Mouse (Mus musculus) hindbrain, embryonic 15.5 days (tissue): ENCODE measurements around the gene Ifnlr1. TPM values are rescaled to one million over a fixed set of nuclear protein-coding genes. Genes with fewer than 3 reads are reported as not detected.

Source experiments
- ATAC-seq: fragments of 200-750 bp; cut with Nextera tagmentation; 2 replicates; pipeline ENCODE4 v1.8.0; 2017; ENCODE audit warnings: low read depth, moderate number of reproducible peaks, moderate TSS enrichment; ENCODE audit not compliant: low FRiP score
- H3K27ac ChIP-seq: fragments of 300-500 bp; sonication (generic); replicated peaks from 2 replicates; pipeline ENCODE4 v1.5.1; 2015; ENCODE audit warnings: mild to moderate bottlenecking, inconsistent platforms
- H3K27me3 ChIP-seq: fragments of 300-500 bp; sonication (generic); 2 replicates; pipeline ENCODE4 v1.6.1; 2015; ENCODE audit warnings: control low read depth, inconsistent platforms
- H3K36me3 ChIP-seq: fragments of 300-500 bp; sonication (generic); 2 replicates; pipeline ENCODE4 v1.6.1; 2015; ENCODE audit warnings: control low read depth, inconsistent platforms
- H3K4me1 ChIP-seq: fragments of 300-500 bp; sonication (generic); replicated peaks from 2 replicates; pipeline ENCODE4 v1.6.1; 2015; ENCODE audit warnings: control low read depth, inconsistent platforms
- H3K4me2 ChIP-seq: fragments of 300-500 bp; sonication (generic); 2 replicates; pipeline ENCODE4 v1.6.1; 2015; ENCODE audit warnings: moderate library complexity, mild to moderate bottlenecking, inconsistent platforms
- H3K4me3 ChIP-seq: fragments of 300-500 bp; sonication (generic); 2 replicates; pipeline ENCODE4 v1.5.1; 2015; ENCODE audit warnings: mild to moderate bottlenecking, inconsistent platforms
- H3K9ac ChIP-seq: fragments of 300-500 bp; sonication (generic); 2 replicates; pipeline ENCODE4 v1.6.1; 2015; ENCODE audit warnings: inconsistent platforms
- H3K9me3 ChIP-seq: fragments of 300-500 bp; sonication (generic); 2 replicates; pipeline ENCODE4 v1.6.1; 2016; ENCODE audit warnings: control low read depth, inconsistent platforms
- WGBS: fragments of 180-500 bp; shearing (Covaris S2); methylation state at CpG from one replicate; pipeline ENCODE4 v1.1.7; 2015; 5-methylcytosine and 5-hydroxymethylcytosine counted together
- polyA plus RNA-seq: library from polyadenylated mRNA; unstranded; fragments of >200 nt; fragmentation: Nextera tagmentation; extraction: Ambion mirVana; gene quantifications from 2 replicates; pipeline ENCODE4 v1.2.1, GENCODE M21; 2015

Gene Ifnlr1
- polyA plus RNA-seq, 1 experiment from 2014 or later: 0.43 TPM

GRCm38 (mm10) chr4:135664656-135665055 lies 21.4 kb upstream of the Ifnlr1 start:
- WGBS: 75% methylated on average over 6 of the region's 6 CpGs
- no peak for ATAC-seq
- H3K9me3 ChIP-seq: no peaks in the 10 kb centered on the region
- H3K4me2 ChIP-seq: no peak overlapping the region
- H3K27me3 ChIP-seq: no peaks in the 10 kb centered on the region
- no peak overlapping the region for H3K9ac ChIP-seq
- no peak overlapping the region for H3K4me3 ChIP-seq
- no peak overlapping the region for H3K27ac ChIP-seq
- no peaks in the 10 kb centered on the region for H3K4me1 ChIP-seq
- H3K36me3 ChIP-seq: no peaks in the 10 kb centered on the region

- H3K4me2 ChIP-seq: no peak overlapping the region
- ATAC-seq: no peak
- no peak overlapping the region for H3K27ac ChIP-seq
- no peaks in the 10 kb centered on the region for H3K4me1 ChIP-seq
- H3K4me3 ChIP-seq: no peak overlapping the region
- no peaks in the 10 kb centered on the region for H3K9me3 ChIP-seq
- H3K9ac ChIP-seq: no peak overlapping the region
- no peaks in the 10 kb centered on the region for H3K36me3 ChIP-seq
- WGBS: 57% methylated on average over 17 of the region's 17 CpGs
- no peaks in the 10 kb centered on the region for H3K27me3 ChIP-seq
Measured at GRCm38 (mm10) chr4:135666192-135666975, 19.7 kb upstream of the Ifnlr1 start.

GRCm38 (mm10) chr4:135667266-135667844 lies 18.7 kb upstream of the Ifnlr1 start:
- WGBS: 12% methylated on average over 16 of the region's 16 CpGs
- no peak overlapping the region for H3K9ac ChIP-seq
- no peaks in the 10 kb centered on the region for H3K27me3 ChIP-seq
- no peak overlapping the region for H3K4me3 ChIP-seq
- no peak overlapping the region for H3K27ac ChIP-seq
- ATAC-seq: no peak
- H3K36me3 ChIP-seq: no peaks in the 10 kb centered on the region
- no peaks in the 10 kb centered on the region for H3K9me3 ChIP-seq
- H3K4me1 ChIP-seq: no peaks in the 10 kb centered on the region
- peak overlapping the region; percentile 44 for H3K4me2 ChIP-seq

- Histone ChIP-seq H3K9ac (no peak overlapping the region), H3K4me2 (no peak overlapping the region), H3K9me3 (no peaks in the 10 kb centered on the region), H3K4me3 (no peak overlapping the region), H3K36me3 (no peaks in the 10 kb centered on the region), H3K27me3 (no peaks in the 10 kb centered on the region), H3K27ac (no peak overlapping the region), H3K4me1 (no peaks in the 10 kb centered on the region)
- 69% methylated on average over 3 of the region's 3 CpGs for WGBS
- ATAC-seq: no peak
Measured at GRCm38 (mm10) chr4:135673507-135673906, 12.6 kb upstream of the Ifnlr1 start.

GRCm38 (mm10) chr4:135674993-135675392 lies 11.1 kb upstream of the Ifnlr1 start:
- H3K27ac ChIP-seq: no peak overlapping the region
- H3K4me2 ChIP-seq: no peak overlapping the region
- H3K9me3 ChIP-seq: no peaks in the 10 kb centered on the region
- H3K27me3 ChIP-seq: no peaks in the 10 kb centered on the region
- H3K4me1 ChIP-seq: no peaks in the 10 kb centered on the region
- H3K4me3 ChIP-seq: no peak overlapping the region
- no peaks in the 10 kb centered on the region for H3K36me3 ChIP-seq
- H3K9ac ChIP-seq: no peak overlapping the region
- WGBS: 65% methylated on average over 9 of the region's 9 CpGs
- ATAC-seq: no peak

GRCm38 (mm10) chr4:135676476-135676875 lies 9.6 kb upstream of the Ifnlr1 start:
- Histone ChIP-seq H3K4me2 (no peak overlapping the region), H3K27me3 (no peaks in the 10 kb centered on the region), H3K27ac (no peak overlapping the region), H3K4me3 (no peak overlapping the region), H3K9ac (no peak overlapping the region), H3K4me1 (no peaks in the 10 kb centered on the region), H3K36me3 (no peaks in the 10 kb centered on the region), H3K9me3 (no peaks in the 10 kb centered on the region)
- WGBS: 82% methylated on average over 5 of the region's 5 CpGs
- ATAC-seq: no peak

GRCm38 (mm10) chr4:135679316-135679715 lies 6.8 kb upstream of the Ifnlr1 start:
- H3K9ac ChIP-seq: no peak overlapping the region
- H3K36me3 ChIP-seq: no peaks in the 10 kb centered on the region
- no peaks in the 10 kb centered on the region for H3K4me1 ChIP-seq
- H3K4me2 ChIP-seq: no peak overlapping the region
- no peak overlapping the region for H3K27ac ChIP-seq
- H3K9me3 ChIP-seq: no peaks in the 10 kb centered on the region
- WGBS: 82% methylated on average over 4 of the region's 4 CpGs
- peaks cover 7% of the 10 kb centered on the region for H3K27me3 ChIP-seq
- no peak for ATAC-seq
- H3K4me3 ChIP-seq: no peak overlapping the region

- no peak overlapping the region for H3K4me2 ChIP-seq
- no peak overlapping the region for H3K4me3 ChIP-seq
- no peak for ATAC-seq
- H3K9ac ChIP-seq: no peak overlapping the region
- H3K36me3 ChIP-seq: no peaks in the 10 kb centered on the region
- WGBS: 74% methylated on average over 5 of the region's 5 CpGs
- no peaks in the 10 kb centered on the region for H3K9me3 ChIP-seq
- peaks cover 12% of the 10 kb centered on the region for H3K4me1 ChIP-seq
- H3K27ac ChIP-seq: no peak overlapping the region
- H3K27me3 ChIP-seq: peaks cover 28% of the 10 kb centered on the region
Measured at GRCm38 (mm10) chr4:135681789-135682188, 4.3 kb upstream of the Ifnlr1 start.

- no peak overlapping the region for H3K4me3 ChIP-seq
- no peak overlapping the region for H3K27ac ChIP-seq
- H3K27me3 ChIP-seq: peaks cover 44% of the 10 kb centered on the region
- 36% methylated on average over 4 of the region's 4 CpGs for WGBS
- H3K36me3 ChIP-seq: no peaks in the 10 kb centered on the region
- H3K4me1 ChIP-seq: peaks cover 14% of the 10 kb centered on the region
- no peaks in the 10 kb centered on the region for H3K9me3 ChIP-seq
- no peak overlapping the region for H3K9ac ChIP-seq
- H3K4me2 ChIP-seq: no peak overlapping the region
- no peak for ATAC-seq
Measured at GRCm38 (mm10) chr4:135683553-135683952, 2.5 kb upstream of the Ifnlr1 start.

- Histone ChIP-seq H3K4me1 (peaks cover 14% of the 10 kb centered on the region), H3K27me3 (peaks cover 47% of the 10 kb centered on the region), H3K4me2 (no peak overlapping the region), H3K4me3 (no peak overlapping the region), H3K27ac (no peak overlapping the region), H3K36me3 (no peaks in the 10 kb centered on the region), H3K9me3 (no peaks in the 10 kb centered on the region), H3K9ac (no peak overlapping the region)
- 34% methylated on average over 3 of the region's 3 CpGs for WGBS
- ATAC-seq: no peak
Measured at GRCm38 (mm10) chr4:135684731-135685130, 1.4 kb upstream of the Ifnlr1 start.

GRCm38 (mm10) chr4:135686568-135686953 lies 474 bp downstream of the Ifnlr1 start:
- H3K36me3 ChIP-seq: no peaks in the 10 kb centered on the region
- H3K9ac ChIP-seq: peak overlapping the region; percentile 55
- H3K4me2 ChIP-seq: peak overlapping the region; percentile 99
- peaks cover 47% of the 10 kb centered on the region for H3K27me3 ChIP-seq
- no peak overlapping the region for H3K27ac ChIP-seq
- peaks cover 14% of the 10 kb centered on the region for H3K4me1 ChIP-seq
- no peaks in the 10 kb centered on the region for H3K9me3 ChIP-seq
- ATAC-seq: no peak
- peak overlapping the region; percentile 52 for H3K4me3 ChIP-seq
- WGBS: 1% methylated on average over 21 of the region's 21 CpGs

GRCm38 (mm10) chr4:135689797-135690196 lies 3.7 kb downstream of the Ifnlr1 start:
- H3K4me2 ChIP-seq: no peak overlapping the region
- H3K36me3 ChIP-seq: no peaks in the 10 kb centered on the region
- no peaks in the 10 kb centered on the region for H3K9me3 ChIP-seq
- H3K4me1 ChIP-seq: peaks cover 14% of the 10 kb centered on the region
- no peak overlapping the region for H3K9ac ChIP-seq
- WGBS: 94% methylated on average over 7 of the region's 7 CpGs
- H3K4me3 ChIP-seq: no peak overlapping the region
- peaks cover 35% of the 10 kb centered on the region for H3K27me3 ChIP-seq
- H3K27ac ChIP-seq: no peak overlapping the region
- ATAC-seq: no peak
